28 mouse cellular contexts compared by ENCODE assay signal in the genomic region with DNA sequence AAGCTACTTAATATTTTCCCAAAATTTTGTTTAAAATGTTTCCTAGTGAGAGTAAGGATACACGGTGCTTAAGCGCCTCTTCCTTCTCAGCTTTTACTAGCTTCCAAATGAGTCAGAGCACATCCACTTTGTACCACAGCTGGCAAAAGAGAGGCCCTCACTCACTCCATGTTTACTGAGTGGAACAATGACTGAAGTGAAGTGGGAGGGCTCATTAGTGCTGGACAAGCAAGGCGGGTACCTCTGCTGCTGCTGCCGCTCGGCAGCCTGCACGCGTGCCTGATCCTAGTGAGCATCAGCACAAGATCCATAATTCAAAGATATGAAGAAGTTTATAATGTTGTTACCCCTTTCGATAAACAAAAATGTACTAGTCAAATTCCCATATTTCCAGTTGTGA.
DNase-seq lines count a peak whose midpoint lies in the region; ATAC-seq and TF ChIP-seq lines count a peak whose summit lies in the region.
"Had no signal": no experiment of that assay in that cellular context is flagged by ENCODE, and none has a peak within 500 bp of the region (broad histone marks: within the 10 kb centered on the region; RNA-seq: fewer than 3 reads in every experiment).

No protein-coding gene starts in this region.

- no peak for TF ChIP-seq CTCF in lung, embryonic 14.5 days (IDR thresholded peaks at IDR 0.05; ENCODE audit: low read depth)

- no peaks in the 10 kb centered on the region for H3K27me3 ChIP-seq in lung, embryonic 14.5 days (ENCODE audit: insufficient read depth, low read length)
- H3K27me3 ChIP-seq in midbrain, embryonic 12.5 days: no peaks in the 10 kb centered on the region
- H3K27me3 ChIP-seq in midbrain, embryonic 16.5 days (ENCODE audit: control insufficient read depth, insufficient read depth, low read depth, low read length): no peaks in the 10 kb centered on the region
- H3K27me3 ChIP-seq: embryonic facial prominence, embryonic 12.5 days; embryonic facial prominence, embryonic 15.5 days; forebrain, embryonic 12.5 days; heart, embryonic 13.5 days; Patski had no signal

- DNase-seq in lung, embryonic 14.5 days: peak; percentile 7
- DNase-seq in lung, postnatal 36 days: no peak
- peak; percentile 6 for DNase-seq in 3134 (ENCODE audit: extremely low read depth, insufficient read length, low spot score)
- DNase-seq in Muller cell, postnatal 12 days (ENCODE audit: inconsistent ontology term): peak; percentile 6
- no peak for DNase-seq in gastrocnemius, adult 18-20 months (ENCODE audit: low spot score)
- no peak for DNase-seq in frontal cortex, postnatal 14 days (ENCODE audit: low spot score in 2 of 2)
- DNase-seq: adrenal gland, postnatal 10 days; adrenal gland, postnatal 36 days; cerebellum, adult 11-12 months; cerebellum, adult 8-10 months; cerebellum, postnatal 10 days; cerebellum, postnatal 36 days; gastrocnemius, postnatal 10 days; gastrocnemius, postnatal 36 days; heart, adult 2 months; heart, postnatal 14 days; heart, postnatal 4 days had no signal

- WGBS in lung, embryonic 14.5 days: 64% methylated on average over 8 of the region's 8 CpGs
- 76% methylated on average over 8 of the region's 8 CpGs for WGBS in midbrain, embryonic 12.5 days
- 66% methylated on average over 8 of the region's 8 CpGs for WGBS in midbrain, embryonic 16.5 days

- H3K9ac ChIP-seq in lung, embryonic 14.5 days: no peak overlapping the region
- H3K9ac ChIP-seq in midbrain, embryonic 12.5 days (replicated peaks): no peak overlapping the region
- no peak overlapping the region for H3K9ac ChIP-seq in midbrain, embryonic 16.5 days (ENCODE audit: low read depth, low read length)
- H3K9ac ChIP-seq: embryonic facial prominence, embryonic 12.5 days; embryonic facial prominence, embryonic 15.5 days; forebrain, embryonic 12.5 days; heart, embryonic 13.5 days; hindbrain, embryonic 14.5 days had no signal

- no peak overlapping the region for H3K4me2 ChIP-seq in lung, embryonic 14.5 days
- no peak overlapping the region for H3K4me2 ChIP-seq in midbrain, embryonic 12.5 days (replicated peaks)
- H3K4me2 ChIP-seq in midbrain, embryonic 16.5 days (ENCODE audit: low read length): no peak overlapping the region
- H3K4me2 ChIP-seq: embryonic facial prominence, embryonic 12.5 days; embryonic facial prominence, embryonic 15.5 days; forebrain, embryonic 12.5 days; heart, embryonic 13.5 days; hindbrain, embryonic 14.5 days had no signal

- H3K4me1 ChIP-seq in lung, embryonic 14.5 days (ENCODE audit: insufficient read depth): no peaks in the 10 kb centered on the region
- no peaks in the 10 kb centered on the region for H3K4me1 ChIP-seq in midbrain, embryonic 12.5 days
- no peaks in the 10 kb centered on the region for H3K4me1 ChIP-seq in midbrain, embryonic 16.5 days (ENCODE audit: control insufficient read depth, insufficient read depth, low read length)
- H3K4me1 ChIP-seq: embryonic facial prominence, embryonic 12.5 days; embryonic facial prominence, embryonic 15.5 days; heart, embryonic 10.5 days had no signal

- H3K36me3 ChIP-seq in lung, embryonic 14.5 days (ENCODE audit: insufficient read depth): no peaks in the 10 kb centered on the region
- no peaks in the 10 kb centered on the region for H3K36me3 ChIP-seq in midbrain, embryonic 12.5 days
- no peaks in the 10 kb centered on the region for H3K36me3 ChIP-seq in midbrain, embryonic 16.5 days (ENCODE audit: control insufficient read depth, insufficient read depth, low read length)
- H3K36me3 ChIP-seq: embryonic facial prominence, embryonic 12.5 days; embryonic facial prominence, embryonic 15.5 days; forebrain, embryonic 12.5 days; heart, embryonic 10.5 days had no signal

- ATAC-seq in lung, embryonic 14.5 days (ENCODE audit: insufficient read depth): no peak
- peak; percentile 41; the same call in 1 of the 2 replicates for ATAC-seq in midbrain, embryonic 12.5 days (ENCODE audit: low FRiP score, low read depth)
- ATAC-seq in midbrain, embryonic 16.5 days: no peak
- ATAC-seq: hindbrain, postnatal 0 days; inflammation-experienced regulatory T-cells, adult 6 months; Patski had no signal

- no peak overlapping the region for H3K4me3 ChIP-seq in lung, embryonic 14.5 days (ENCODE audit: low read depth, low read length)
- H3K4me3 ChIP-seq in midbrain, embryonic 12.5 days: no peak overlapping the region
- H3K4me3 ChIP-seq in midbrain, embryonic 16.5 days (ENCODE audit: low read depth, low read length): no peak overlapping the region
- H3K4me3 ChIP-seq: embryonic facial prominence, embryonic 12.5 days; embryonic facial prominence, embryonic 15.5 days; forebrain, embryonic 12.5 days; heart, adult 2 months; heart, embryonic 10.5 days; heart, embryonic 13.5 days had no signal

- no peak overlapping the region for H3K27ac ChIP-seq in lung, embryonic 14.5 days (ENCODE audit: low read depth)
- H3K27ac ChIP-seq in midbrain, embryonic 12.5 days (replicated peaks): no peak overlapping the region
- H3K27ac ChIP-seq in midbrain, embryonic 16.5 days (ENCODE audit: low read length): no peak overlapping the region
- H3K27ac ChIP-seq: embryonic facial prominence, embryonic 12.5 days; embryonic facial prominence, embryonic 15.5 days; forebrain, embryonic 12.5 days; heart, adult 2 months; heart, embryonic 10.5 days; heart, embryonic 13.5 days; hindbrain, embryonic 14.5 days; hindbrain, postnatal 0 days had no signal

- H3K9me3 ChIP-seq in lung, embryonic 14.5 days (ENCODE audit: low read depth, low read length): no peaks in the 10 kb centered on the region
- no peaks in the 10 kb centered on the region for H3K9me3 ChIP-seq in midbrain, embryonic 12.5 days
- H3K9me3 ChIP-seq in midbrain, embryonic 16.5 days (replicated peaks; ENCODE audit: control insufficient read depth, low read length, poor library complexity, severe bottlenecking): no peaks in the 10 kb centered on the region
- H3K9me3 ChIP-seq: embryonic facial prominence, embryonic 12.5 days; embryonic facial prominence, embryonic 15.5 days; forebrain, embryonic 12.5 days; heart, embryonic 10.5 days; heart, embryonic 13.5 days had no signal

Comparison
In these comparisons a context has a peak if more than half of its experiments do, and no peak if none do; other contexts are left out.
1. DNase-seq: peak in lung, embryonic 14.5 days (single experiment), 3134 (single experiment) and Muller cell, postnatal 12 days (single experiment); none in lung, postnatal 36 days (single experiment), gastrocnemius, adult 18-20 months (single experiment) and frontal cortex, postnatal 14 days (0 of 2).